Mouse (Mus musculus) testis, adult 2 months (tissue): Measurements from ENCODE around the gene Abca5.

Experiments
- CTCF ChIP-seq: fragments of 200-500 bp; IDR thresholded peaks from 2 replicates; pipeline ENCODE4 v1.5.1; 2012; ENCODE audit warnings: low read depth, mild to moderate bottlenecking, inconsistent platforms, low read length, moderate library complexity; ENCODE audit not compliant: control insufficient read depth, insufficient read depth, insufficient replicate concordance
- POLR2A ChIP-seq: fragments of 200-500 bp; IDR thresholded peaks from 2 replicates; pipeline ENCODE4 v1.6.1; 2012; ENCODE audit warnings: low read depth, mild to moderate bottlenecking, inconsistent platforms, low read length, moderate library complexity; ENCODE audit not compliant: control insufficient read depth

DNA sequence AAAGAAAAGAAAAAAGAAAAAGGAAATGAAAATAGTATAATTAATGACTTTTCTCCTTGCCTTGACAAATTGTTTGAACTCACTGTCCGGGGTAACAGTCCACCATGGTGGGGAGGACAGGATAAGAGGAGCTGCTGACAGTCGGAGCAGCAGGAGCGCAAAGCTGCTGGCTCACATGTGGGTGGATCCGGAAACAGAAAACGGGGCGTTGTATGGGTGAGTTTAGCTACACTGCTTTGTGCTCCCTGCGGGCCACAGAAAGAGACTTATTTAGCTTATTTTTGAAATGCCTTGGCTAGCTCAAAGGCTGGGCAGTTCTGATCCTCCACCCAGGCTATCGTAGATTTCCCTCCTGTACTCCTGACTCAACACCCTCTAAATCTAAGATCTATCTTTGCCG, 16.7 kb upstream of the Abca5 start:
- TF ChIP-seq CTCF (no peak), POLR2A (no peak)
